Mouse (Mus musculus): ENCODE results near the gene Kctd14.

GRCm38 (mm10) chr7:97480821-97481339 is 29.8 kb downstream of the Kctd14 start, which contains the start of gene Ints4:
- TF ChIP-seq CTCF (IDR thresholded peaks at IDR 0.05; ENCODE audit: low read depth, low read length) (0 out of 2 replicates have a peak, but pooled peaks have one; percentile 31), POLR2A (IDR thresholded peaks at IDR 0.05; ENCODE audit: extremely low read depth, insufficient read depth, low read length) (no peak)
